Mouse (Mus musculus): Measurements from ENCODE around the gene Slc35c1.

The Slc35c1 gene

DNA sequence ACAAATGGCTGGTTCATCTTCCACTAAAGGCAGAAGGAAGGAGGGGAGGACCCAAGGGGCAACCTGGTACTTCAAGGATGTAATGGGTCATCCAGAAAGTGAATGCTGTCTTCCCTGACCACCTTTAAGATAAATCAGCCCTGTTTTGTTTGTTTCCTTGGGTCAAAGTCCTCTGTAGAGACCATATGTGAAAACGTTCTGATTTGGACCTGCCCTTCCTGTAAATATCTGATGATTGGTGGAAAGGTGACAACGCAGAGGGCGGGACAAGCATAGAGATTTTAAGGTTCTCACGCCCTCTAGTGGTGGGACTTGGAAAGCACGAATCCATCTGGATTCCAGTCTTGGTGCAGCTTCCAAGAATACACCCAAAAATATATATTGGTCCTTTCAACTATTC, 22.5 kb downstream of the Slc35c1 start:
- in situ Hi-C loops (cut with MboI, MseI): loop anchor here in 1 of 2 experiments (10.0 kb wide), 1 partner anchor 63 kb away; the partner anchor contains the start of genes Large2 and Pex16

DNA sequence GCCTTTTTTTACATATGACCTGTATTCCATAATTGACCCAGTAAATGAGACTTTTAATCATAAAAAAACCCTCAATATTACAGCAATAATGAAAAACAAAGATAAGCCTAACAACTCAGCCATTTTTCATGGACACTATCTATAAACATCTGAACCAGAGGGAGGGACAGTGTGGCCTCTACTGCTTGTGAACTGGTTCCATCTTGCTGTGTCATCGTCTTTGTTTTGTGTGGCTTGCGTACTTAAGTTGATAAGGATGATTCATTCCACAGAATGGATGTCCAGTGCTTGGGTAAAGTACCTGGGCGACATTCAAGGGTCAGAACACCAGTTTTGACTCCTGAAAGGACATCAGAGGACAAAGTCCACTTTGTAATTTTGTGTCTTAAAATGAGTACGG, 23.0 kb downstream of the Slc35c1 start:
- in situ Hi-C loops (cut with MboI, MseI): loop anchor here in 1 of 2 experiments (10.0 kb wide), 1 partner anchor 63 kb away; the partner anchor contains the start of genes Large2 and Pex16

DNA sequence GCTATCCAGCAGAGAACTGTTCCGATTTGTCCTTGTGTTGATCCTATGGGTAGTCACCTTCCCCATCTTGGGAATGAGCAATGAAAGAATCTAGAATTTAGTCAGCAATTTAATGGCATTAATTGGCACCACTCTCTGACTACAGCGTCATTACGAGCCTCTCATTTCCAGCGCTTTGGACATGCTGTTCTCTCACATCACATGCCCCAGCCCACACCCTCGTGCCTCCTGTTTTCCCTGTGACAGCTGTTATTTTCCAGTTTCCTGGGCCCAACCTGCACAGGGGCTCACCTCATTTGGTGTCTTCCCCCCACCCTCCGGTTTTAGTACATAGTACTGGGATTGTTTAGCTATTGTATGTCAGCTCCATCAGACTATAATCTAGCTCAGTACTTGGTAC, 25.3 kb downstream of the Slc35c1 start:
- in situ Hi-C loops (cut with MboI, MseI): loop anchor here in 1 of 2 experiments (10.0 kb wide), 1 partner anchor 60 kb away; the partner anchor contains the start of genes Large2 and Pex16

DNA sequence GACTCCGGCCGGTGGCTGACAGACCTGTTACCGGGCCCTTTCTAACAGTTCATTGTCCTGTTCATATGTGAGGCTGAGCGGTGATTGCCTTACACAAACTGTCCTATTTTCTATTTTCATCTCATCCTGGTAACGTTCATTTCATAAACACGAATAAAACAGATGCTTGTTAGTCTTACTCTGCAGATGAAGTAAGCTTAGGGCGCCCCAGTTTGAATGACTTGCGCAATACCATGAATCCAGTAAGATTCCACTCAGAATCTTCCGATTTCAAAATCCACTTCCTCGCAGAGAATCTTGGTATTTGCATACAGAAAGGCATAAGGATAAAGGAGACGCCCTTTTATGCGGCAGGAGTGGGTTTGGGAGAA, 26.0 kb downstream of the Slc35c1 start:
- in situ Hi-C loops (cut with MboI, MseI): loop anchor here (5.0 to 10.0 kb wide), 2 partner anchors 60 to 62 kb away; partner anchors contain the start of genes Large2 (in 2 of the 2) and Pex16 (in 2 of the 2)

DNA sequence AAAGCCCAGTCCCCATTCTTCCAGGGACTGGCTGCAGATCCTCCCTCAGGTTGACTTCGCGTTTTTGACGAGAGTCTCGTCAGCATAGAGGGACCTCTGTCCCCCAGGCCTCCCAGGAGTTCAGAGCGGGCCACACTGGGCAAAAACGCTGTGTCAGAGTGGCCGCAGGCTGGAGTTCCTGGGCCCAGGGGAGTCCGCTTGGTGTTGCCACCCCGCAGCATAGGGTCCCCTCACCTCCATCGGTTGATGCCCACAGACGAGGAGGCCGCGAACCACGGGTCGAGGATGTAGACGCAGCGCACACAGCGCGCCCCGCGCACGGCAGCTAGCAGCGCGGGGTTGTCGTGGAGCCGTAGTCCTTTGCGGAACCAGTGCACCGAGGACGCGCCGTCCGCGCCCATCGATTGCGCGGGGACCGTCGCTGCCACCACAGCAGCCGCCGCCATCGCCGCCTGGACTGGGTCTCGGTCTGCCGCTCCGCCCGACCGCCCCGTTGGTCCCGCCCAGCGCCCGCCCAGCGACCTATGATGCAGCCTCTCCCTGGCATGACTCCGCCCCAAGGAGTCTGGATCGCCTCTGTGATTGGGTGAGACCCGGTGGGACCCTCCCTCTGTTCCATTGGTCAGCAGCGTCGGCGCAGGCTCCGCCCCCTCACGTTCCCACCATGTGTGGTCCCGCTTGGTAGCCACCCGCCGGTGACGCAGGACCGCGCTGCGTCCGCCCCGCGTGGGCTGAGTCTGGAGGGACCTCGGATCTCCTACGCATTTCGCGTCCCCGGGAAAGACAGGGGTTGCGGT, 26.6 kb downstream of the Slc35c1 start, which contains the start of gene Cry2:
TSS of gene Cry2 (minus strand) at position 466 of the 797 bp plus-strand sequence.
- in situ Hi-C loops (cut with MboI, MseI): loop anchor here (5.0 to 10.0 kb wide), 2 partner anchors 59 to 61 kb away; partner anchors contain the start of genes Large2 (in 2 of the 2) and Pex16 (in 2 of the 2)

DNA sequence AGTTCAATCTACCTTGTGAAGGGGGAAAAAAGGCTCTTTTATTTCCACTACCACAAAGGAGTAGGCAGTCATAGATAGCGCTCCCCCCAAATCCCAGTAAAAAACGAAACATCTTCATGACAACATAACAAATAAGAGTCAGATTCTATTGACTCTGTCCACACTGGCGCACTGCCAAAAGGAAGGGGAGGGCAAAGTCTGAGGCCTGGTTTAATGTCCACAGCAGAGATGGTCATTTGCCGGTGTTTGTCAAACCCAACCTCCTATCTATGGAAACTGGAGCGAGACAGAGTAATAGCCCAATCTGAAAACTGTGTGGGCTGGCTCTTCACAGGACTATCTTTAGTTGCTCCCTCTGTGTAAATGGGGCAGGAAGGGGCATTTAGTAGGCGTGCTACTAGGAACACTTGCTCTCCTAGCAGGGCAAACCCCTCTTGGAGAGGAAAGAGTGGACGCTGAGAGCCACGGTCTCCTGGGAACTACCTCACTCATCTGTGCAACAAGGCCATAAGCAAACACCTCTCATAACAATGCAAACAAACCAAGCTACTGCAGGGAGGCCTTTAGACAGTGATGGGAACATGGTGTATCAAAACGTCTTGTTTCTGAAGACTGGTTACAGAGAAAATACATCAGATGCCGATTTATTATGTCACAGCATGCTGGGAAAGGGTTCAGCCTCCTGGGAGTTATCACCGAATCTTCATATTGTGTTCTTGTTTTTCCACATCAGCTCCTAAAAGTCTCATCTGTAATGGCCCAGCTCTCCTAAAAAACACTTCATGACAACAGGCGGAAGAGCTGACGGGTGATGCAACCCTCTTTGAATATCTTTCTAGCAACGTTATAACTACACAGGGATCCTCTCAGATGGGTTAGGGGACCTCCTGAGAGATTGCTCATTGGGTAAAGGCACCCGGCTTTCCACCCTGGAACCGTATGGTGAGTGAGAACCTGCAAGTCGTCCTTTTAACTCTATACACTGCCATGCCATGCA, 27.7 kb downstream of the Slc35c1 start:
- in situ Hi-C loops (cut with MboI, MseI): loop anchor here (5.0 to 10.0 kb wide), 2 partner anchors 58 to 60 kb away; partner anchors contain the start of genes Large2 (in 2 of the 2) and Pex16 (in 2 of the 2)

DNA sequence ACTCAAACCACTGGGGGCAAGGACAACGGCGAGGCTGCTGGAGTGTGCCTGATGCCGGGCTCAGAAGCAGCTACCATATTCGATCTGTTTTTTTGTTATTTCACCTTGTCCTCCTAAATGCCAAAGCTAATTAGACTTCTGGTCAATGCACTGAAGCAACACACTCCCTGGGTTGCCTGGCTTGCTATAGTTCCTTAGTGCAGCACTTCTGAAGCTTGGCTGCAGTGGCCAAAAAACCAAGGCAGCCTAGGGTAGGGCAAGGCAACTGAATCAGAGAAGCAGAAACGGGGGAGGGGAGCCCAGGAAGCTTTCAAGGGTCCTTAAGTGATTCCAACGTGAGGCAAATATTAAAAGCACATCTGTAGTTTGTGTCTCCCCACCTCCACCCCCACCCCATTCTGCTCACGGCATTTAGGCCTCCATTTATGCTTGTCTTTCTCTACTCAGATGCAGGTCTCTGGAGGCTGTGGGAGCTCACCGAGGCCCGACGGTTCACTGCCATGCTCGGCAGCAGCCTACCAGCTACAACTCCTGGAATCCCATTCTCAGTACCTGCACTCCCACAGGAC, 28.6 kb downstream of the Slc35c1 start:
- in situ Hi-C loops (cut with MboI, MseI): loop anchor here (5.0 to 10.0 kb wide), 2 partner anchors 57 to 59 kb away; partner anchors contain the start of genes Large2 (in 2 of the 2) and Pex16 (in 2 of the 2)

DNA sequence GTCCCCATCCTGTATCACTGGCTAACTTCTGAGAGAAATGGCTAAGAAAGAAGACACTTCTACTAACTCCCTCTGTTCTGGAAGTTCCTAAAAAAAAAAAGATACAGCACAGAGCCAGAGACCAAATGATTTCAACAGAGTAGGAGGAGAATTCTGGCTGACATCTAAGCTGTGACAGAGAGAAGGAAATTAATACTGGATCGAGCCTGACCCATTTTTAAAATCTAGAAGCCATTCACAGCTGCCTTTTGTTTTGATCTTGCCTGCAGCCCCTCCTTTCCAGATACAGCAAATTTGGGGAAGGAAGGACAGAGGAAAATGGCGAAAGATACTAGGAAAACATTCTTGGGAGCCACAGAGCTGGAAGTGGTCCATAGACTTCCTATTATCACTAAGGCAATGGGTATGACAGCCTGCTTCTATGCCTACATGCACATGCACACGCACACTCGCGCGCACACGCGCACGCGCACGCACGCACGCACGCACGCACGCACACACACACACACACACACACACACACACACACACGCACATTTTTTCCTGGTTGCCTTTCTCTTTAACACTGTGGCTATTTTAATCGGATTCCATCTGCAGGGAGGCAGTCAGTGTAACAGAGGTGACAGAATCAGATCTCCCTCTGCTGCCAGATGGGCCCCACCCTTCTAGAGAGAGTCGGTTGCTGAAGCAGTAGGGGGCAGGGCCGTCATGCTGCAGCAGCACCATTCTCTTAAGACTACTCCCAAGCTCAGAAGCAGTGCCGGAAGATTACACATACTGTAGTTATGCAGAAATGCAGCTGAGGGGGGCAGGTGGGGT, 29.4 kb downstream of the Slc35c1 start:
- in situ Hi-C loops (cut with MboI, MseI): loop anchor here (5.0 to 10.0 kb wide), 2 partner anchors 56 to 59 kb away; partner anchors contain the start of genes Large2 (in 2 of the 2) and Pex16 (in 2 of the 2)

DNA sequence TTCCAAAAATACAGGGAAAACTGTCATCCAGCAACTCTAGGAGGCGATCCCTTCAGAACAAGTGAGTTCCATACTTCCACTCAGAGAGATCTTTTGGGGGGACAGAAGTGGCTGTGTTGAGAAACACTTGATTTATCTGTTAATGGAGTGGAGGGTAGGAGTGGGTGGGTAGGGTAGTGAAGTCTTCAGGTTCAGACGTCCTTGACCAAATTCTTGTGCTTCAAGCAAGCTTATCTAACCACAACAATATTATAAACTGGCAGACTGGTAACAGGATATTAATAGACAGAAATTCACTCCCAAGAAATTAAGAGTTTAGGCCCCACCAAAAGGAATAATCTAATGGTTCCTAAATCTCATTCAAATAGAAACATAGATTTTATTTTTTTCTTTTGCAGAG, 30.2 kb downstream of the Slc35c1 start:
- in situ Hi-C loops (cut with MboI, MseI): loop anchor here (5.0 to 10.0 kb wide), 2 partner anchors 55 to 58 kb away; partner anchors contain the start of genes Large2 (in 2 of the 2) and Pex16 (in 2 of the 2)

DNA sequence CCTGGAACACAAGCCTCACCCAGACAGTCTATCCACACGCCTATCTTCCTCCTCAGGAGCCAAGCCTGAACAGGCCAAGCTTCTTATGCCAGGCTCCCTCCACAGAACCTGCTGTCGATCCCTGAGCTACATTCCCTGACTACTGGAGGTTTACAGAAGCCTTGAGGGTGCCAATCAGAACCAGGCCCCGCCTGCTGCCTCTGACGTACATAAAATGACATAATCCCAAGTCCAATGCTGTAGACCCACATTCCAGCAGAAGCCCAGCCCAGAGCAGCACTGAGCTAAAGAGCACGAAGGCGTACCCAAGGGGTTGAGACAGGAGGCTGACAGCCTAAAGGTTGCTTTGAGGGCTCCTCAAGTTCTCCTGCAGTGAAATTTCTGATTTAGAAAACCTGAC, 32.5 kb downstream of the Slc35c1 start:
- in situ Hi-C loops (cut with MboI, MseI): no loop called here

DNA sequence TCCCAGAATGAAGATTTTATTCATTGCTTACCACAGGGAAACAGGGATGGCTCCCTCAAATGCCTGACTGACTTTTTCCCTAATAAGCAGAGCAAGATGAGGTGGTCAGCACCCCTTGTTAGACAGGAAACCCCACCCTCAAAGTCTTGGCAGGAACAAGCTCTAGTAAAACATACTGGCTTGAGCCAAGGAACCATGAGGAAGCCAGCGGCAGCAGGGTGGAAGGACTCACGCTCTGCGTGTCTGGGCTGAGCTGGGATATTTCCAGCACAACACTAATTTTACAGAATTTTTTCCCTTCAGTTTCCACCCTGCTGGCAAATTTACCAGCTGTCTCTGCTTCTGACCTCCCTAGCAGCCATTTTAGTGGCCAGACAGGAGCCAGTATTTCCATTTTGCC, 33.9 kb downstream of the Slc35c1 start:
- in situ Hi-C loops (cut with MboI, MseI): no loop called here

DNA sequence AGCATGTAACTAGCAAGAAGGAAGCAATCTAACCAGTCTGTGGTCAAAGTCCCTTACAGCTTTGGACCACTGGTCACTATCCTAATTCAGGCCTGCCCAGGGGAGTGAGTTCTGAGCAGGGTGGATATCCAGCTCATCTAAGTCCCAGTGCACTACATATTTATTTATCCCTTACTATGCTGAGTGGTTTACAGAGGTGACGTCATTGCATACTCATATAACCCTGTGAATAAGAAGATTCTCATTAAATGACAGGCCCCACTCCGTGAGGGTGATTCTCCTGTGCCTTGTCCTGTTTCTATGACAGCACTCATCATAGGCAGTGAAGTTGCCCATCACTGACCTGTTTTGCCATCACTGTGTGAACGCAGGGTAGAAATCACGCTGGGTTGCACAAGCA, 35.0 kb downstream of the Slc35c1 start:
- in situ Hi-C loops (cut with MboI, MseI): no loop called here

DNA sequence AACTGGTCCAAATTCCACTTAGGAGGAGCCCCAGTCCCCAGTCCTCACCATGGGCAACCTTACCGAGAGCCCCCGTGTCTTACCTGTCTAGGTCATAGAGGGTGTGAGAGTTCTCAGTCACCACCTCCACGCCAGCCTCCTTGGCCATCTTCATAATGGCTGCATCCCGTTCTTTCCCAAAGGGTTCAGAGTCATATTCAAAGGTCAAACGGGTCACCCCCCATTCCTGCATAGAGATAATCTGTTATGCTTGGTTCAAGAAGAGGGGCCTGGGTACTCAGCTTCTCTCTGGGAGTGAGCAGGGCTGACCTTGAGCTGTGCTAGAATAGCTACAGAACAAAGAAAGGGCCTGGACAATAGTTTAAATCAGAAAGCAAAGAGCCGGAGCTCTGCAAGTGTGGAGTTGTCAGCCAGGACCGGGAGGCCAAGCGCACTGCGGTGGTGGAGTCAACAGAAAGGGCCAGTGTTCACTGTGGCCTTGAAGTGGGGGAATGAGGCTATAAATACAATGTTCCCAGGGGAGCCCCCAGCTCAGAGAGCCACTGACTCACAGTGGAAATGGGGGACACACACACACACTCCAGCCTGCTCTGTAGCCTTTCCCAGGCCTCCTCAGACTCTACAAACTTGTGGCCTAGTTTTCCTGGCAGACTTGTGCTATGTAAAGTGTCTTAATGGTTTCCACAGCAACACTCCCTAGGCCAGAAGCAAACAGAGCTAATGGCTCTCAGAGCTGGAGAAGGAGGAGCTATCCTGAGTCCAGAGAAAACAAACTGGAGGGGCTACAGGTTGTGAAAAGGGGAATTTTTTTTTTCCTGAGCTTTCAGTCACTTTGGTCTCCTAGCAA, 35.7 kb downstream of the Slc35c1 start:
- in situ Hi-C loops (cut with MboI, MseI): no loop called here

DNA sequence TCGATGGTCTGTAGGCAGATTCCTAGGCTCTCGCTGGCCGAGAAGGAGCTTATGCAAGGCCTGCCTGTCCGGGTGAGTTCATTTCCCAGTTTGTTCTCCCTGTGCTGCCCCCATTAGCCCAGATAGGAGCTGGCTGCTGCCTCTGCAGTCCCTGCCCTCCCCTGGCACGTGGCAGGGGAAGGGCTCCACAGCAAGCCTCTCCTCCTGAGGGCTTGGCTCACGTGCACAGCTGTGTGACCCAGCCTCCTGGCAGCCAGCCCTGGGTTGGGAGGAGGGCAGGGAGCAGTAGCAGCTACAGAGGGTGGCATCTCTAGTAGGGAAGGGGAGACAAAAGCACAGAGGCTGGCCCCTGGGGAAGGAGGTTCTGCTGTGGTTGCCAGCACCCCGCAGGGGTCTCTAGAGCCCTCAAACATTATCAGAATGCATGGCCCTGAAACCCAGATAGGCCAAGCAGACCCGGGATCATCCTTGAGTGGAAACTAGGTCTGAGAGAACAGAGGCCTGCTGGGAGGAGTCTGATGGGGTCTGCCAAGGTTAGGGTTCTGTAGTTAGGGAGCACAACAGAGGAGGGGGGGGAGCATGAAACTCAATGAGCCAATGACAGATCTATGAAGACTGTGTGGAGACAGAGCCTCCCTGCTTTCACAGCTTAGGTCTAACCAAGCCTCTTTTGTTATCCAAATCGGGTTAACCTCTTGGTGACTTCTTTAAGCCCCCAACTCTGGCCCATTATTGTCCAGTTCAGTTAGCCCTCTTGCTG, 36.5 kb downstream of the Slc35c1 start:
- in situ Hi-C loops (cut with MboI, MseI): no loop called here

DNA sequence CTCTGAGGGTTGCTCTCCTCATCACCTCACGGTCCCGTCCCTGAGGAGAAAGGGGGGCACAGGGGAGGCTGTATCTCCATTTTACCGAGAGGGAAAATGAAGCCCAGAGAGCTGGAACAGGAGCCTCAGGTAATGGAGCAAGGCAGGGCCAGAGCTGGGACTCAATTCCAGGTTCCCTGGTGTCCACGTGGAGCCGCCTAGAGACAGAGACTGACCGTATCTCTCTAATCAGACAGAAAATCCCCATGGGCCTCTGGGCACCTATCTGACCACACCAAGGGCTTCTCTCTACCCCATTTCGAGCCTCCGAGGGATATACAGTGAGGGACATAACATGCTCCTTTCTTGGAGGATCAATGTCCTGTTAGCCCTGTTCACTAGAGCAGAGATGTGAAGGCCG, 37.2 kb downstream of the Slc35c1 start:
- in situ Hi-C loops (cut with MboI, MseI): no loop called here

DNA sequence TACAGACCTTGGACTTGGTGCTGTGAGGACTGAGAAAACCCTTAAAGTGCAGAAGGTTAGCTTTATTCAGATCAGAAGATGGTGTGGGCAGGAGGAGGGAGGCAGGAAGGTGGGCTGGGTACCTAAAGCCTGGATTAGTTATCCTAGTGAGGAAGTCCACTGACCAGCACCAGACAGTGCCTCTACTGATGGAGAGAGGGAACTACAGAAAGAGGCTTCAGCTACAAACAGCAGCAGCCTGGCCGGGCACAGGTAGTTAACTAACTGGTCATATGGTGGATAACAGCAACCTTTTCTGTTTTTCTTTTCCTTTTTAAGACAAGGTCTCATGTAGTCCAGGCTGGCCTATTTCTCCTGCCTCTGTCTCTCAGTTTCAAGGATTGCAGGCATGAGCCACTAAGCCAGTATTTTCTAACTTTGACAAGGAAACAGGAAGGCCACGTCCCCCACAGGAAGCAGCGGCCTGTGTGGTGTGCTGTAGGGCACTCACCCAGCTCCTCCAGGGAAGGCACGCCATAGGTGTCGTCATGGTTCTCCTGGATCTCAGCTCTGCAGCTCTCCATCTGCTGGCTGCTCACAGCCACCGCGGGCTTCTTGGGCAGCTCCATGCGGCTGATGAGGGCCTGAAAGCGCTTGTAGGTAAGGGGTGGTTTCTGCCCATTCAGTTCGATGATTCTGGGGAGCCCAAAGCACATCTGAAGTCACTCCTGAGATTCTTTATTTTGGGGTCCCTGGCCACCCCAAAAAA, 37.8 kb downstream of the Slc35c1 start:
- in situ Hi-C loops (cut with MboI, MseI): no loop called here

DNA sequence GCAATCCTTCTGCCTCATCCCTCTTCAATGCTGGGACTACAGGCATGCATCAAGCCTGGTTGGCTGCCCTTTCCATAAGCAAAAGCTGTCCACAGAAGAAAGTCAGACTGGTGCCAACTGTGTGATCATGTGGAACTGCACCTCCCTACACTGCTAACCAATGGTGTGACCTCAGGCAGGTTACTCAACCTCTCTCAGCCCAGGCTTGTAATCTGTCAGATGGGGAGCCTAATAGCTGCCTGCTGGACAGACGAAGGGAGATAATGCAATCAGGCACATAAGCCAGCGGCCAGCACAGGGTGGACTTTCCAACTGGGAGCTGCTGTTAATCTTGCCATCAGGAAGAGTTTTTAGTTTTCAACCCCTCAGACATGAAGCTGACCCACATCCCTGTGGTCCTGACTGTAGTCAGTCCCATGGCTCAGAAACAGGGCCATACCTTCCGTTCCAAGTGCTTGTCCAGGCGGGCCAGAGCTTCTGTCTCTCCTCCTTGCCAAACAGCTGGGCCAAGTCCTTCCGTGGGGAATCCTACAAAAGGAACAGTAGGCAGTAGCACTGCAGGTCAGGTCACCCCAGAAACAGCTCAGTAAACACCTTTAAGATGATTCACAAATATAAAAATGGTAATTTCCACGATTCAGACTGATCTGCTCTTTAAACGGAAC, 38.5 kb downstream of the Slc35c1 start:
- in situ Hi-C loops (cut with MboI, MseI): no loop called here
